Mouse (Mus musculus): ENCODE data around the gene Diablo. TPM values are rescaled to one million over a fixed set of nuclear protein-coding genes. Genes with fewer than 3 reads are reported as not detected.

The Diablo gene
- polyA plus RNA-seq (2016; fragmentation: Nextera tagmentation; extraction: Ambion mirVana) = 112 and 120 TPM in 2 replicates

DNA sequence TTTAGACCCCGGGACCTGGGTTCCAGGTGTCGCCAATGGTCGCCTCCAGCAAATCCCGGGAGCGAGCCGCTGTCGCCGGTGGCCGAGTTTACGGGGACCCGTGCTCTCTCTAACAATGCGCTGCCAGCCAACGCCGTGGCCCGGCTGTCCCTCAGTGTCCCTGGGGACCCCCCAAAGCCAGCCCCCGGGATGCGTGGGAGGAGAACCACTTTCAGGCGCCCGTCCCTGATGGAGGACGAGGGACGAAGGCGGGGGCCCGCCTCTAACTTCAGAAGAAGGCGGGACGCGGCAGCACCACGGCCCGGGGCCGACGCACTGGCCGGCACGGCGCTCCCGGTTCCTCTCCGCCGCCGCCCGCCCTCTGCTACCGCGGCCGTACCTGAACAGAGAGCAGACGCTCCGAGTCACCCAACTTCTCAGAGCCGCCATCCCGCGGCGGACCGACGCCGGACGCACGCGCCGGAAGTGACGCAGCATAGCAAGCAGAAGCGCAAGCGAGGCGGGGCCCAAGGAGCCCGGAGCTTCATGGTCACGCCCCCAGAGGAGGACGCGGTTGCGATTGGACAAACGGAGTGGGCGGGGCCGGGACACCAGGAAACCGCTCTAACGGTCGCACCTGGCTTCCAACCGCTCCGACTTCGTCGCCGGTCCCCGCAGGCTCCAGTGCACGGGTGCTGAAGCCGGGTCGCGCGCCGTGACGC, at the start of gene Diablo:
Gene Diablo (minus strand): TSS at position 485 of the 701 bp plus-strand sequence.
- peaks cover 35% of the 10 kb centered on the region for H3K4me1 ChIP-seq (replicated peaks)
- WGBS = under 1% methylated on average over 82 of the region's 82 CpGs
- H3K4me3 ChIP-seq (replicated peaks) = peak within 1 kb of the TSS; percentile 92
- peak within 1 kb of the TSS; percentile 88 for H3K4me2 ChIP-seq
- H3K36me3 ChIP-seq = peaks cover 24% of the 10 kb centered on the region
- no peaks in the 10 kb centered on the region for H3K27me3 ChIP-seq
- H3K27ac ChIP-seq = peak within 1 kb of the TSS; percentile 62; the same call in 1 of the 2 replicates
- peak; percentile 95 for ATAC-seq (ENCODE audit: insufficient number of reproducible peaks, insufficient read depth, low FRiP score, low TSS enrichment, low read depth)
- no peaks in the 10 kb centered on the region for H3K9me3 ChIP-seq
- peak within 1 kb of the TSS; percentile 82 for H3K9ac ChIP-seq (replicated peaks)

DNA sequence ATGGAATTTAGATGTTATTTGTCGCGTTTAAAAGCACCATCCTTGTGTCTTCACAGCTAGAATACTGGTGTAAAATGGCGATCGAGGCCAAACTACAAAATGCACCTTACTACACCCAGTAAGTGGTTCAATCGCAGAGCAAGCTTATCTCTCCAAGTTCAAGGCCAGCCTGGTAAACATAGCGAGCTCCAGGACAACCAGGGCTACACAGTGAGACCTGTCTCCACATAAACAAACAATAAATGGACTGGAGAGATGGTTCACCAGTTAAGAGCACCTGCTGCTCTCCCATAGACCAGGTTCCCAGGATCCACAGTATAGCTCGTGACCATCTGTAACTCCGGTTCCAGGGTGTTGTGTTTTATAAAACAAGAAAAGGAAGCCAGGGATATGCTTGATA, 49.4 kb upstream of the Diablo start:
- H3K27me3 ChIP-seq = no peaks in the 10 kb centered on the region
- H3K4me1 ChIP-seq (replicated peaks) = peaks cover 7% of the 10 kb centered on the region
- peak overlapping the region; percentile 93 for H3K4me3 ChIP-seq (replicated peaks)
- peaks cover 28% of the 10 kb centered on the region for H3K36me3 ChIP-seq
- no peak overlapping the region for H3K27ac ChIP-seq
- 68% methylated on average over 8 of the region's 8 CpGs for WGBS
- peak overlapping the region; percentile 88 for H3K4me2 ChIP-seq
- no peak overlapping the region for H3K9ac ChIP-seq (replicated peaks)
- ATAC-seq (ENCODE audit: insufficient number of reproducible peaks, insufficient read depth, low FRiP score, low TSS enrichment, low read depth) = no peak
- no peaks in the 10 kb centered on the region for H3K9me3 ChIP-seq

GRCm38 (mm10) chr5:123572357-123573186, 48.6 kb upstream of the Diablo start, which contains the start of gene Vps33a:
Gene Vps33a, minus strand, starts transcription at chr5:123573038.
- no peaks in the 10 kb centered on the region for H3K27me3 ChIP-seq
- no peaks in the 10 kb centered on the region for H3K9me3 ChIP-seq
- H3K9ac ChIP-seq (replicated peaks) = peak within 1 kb of the TSS; percentile 74
- ATAC-seq (ENCODE audit: insufficient number of reproducible peaks, insufficient read depth, low FRiP score, low TSS enrichment, low read depth) = peak; percentile 86
- H3K4me2 ChIP-seq = peak within 1 kb of the TSS; percentile 88
- peaks cover 7% of the 10 kb centered on the region for H3K4me1 ChIP-seq (replicated peaks)
- under 1% methylated on average over 54 of the region's 54 CpGs for WGBS
- peak within 1 kb of the TSS; percentile 93 for H3K4me3 ChIP-seq (replicated peaks)
- peaks cover 29% of the 10 kb centered on the region for H3K36me3 ChIP-seq
- H3K27ac ChIP-seq = no peak within 1 kb of the TSS

GRCm38 (mm10) chr5:123561128-123561527, 37.2 kb upstream of the Diablo start:
- Histone ChIP-seq H3K27me3 (no peaks in the 10 kb centered on the region), H3K27ac (no peak overlapping the region), H3K36me3 (peaks cover 95% of the 10 kb centered on the region), H3K4me1 (replicated peaks) (no peaks in the 10 kb centered on the region), H3K4me2 (no peak overlapping the region), H3K4me3 (replicated peaks) (no peak overlapping the region), H3K9me3 (no peaks in the 10 kb centered on the region), H3K9ac (replicated peaks) (no peak overlapping the region)
- WGBS = 92% methylated on average over 11 of the region's 11 CpGs
- ATAC-seq (ENCODE audit: insufficient number of reproducible peaks, insufficient read depth, low FRiP score, low TSS enrichment, low read depth) = no peak

DNA sequence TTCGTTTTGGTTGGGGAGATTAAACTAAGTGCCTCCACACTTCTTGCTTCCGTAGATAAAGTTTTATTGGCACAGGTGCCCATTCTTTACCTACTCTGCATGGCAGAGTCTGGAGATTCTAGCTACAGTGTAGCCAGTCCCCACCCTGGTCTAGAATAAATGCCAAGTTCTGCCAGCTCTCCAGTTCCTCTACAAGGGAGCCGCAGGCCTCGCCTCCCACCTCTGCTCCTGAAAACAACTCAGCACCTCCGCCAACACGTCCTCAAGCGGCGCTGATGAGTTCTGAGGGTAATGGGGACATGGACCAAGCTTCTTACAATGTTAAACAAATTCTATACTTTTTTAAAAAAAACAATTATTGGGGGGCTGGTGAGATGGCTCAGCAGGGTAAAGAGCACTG, 35.6 kb upstream of the Diablo start:
- no peak for ATAC-seq (ENCODE audit: insufficient number of reproducible peaks, insufficient read depth, low FRiP score, low TSS enrichment, low read depth)
- no peak overlapping the region for H3K4me3 ChIP-seq (replicated peaks)
- peaks cover 91% of the 10 kb centered on the region for H3K36me3 ChIP-seq
- H3K9ac ChIP-seq (replicated peaks) = no peak overlapping the region
- H3K27ac ChIP-seq = no peak overlapping the region
- no peaks in the 10 kb centered on the region for H3K9me3 ChIP-seq
- no peaks in the 10 kb centered on the region for H3K27me3 ChIP-seq
- H3K4me1 ChIP-seq (replicated peaks) = no peaks in the 10 kb centered on the region
- no peak overlapping the region for H3K4me2 ChIP-seq
- WGBS = 90% methylated on average over 8 of the region's 8 CpGs

- no peak for ATAC-seq (ENCODE audit: insufficient number of reproducible peaks, insufficient read depth, low FRiP score, low TSS enrichment, low read depth)
- Histone ChIP-seq H3K36me3 (peaks cover 65% of the 10 kb centered on the region), H3K27me3 (no peaks in the 10 kb centered on the region), H3K27ac (no peak overlapping the region), H3K9me3 (no peaks in the 10 kb centered on the region), H3K9ac (replicated peaks) (no peak overlapping the region), H3K4me1 (replicated peaks) (no peaks in the 10 kb centered on the region), H3K4me2 (no peak overlapping the region), H3K4me3 (replicated peaks) (no peak overlapping the region)
- WGBS = 68% methylated on average over 2 of the region's 2 CpGs
These were observed 32.5 kb upstream of the Diablo start for GRCm38 (mm10) chr5:123556451-123556850.

DNA sequence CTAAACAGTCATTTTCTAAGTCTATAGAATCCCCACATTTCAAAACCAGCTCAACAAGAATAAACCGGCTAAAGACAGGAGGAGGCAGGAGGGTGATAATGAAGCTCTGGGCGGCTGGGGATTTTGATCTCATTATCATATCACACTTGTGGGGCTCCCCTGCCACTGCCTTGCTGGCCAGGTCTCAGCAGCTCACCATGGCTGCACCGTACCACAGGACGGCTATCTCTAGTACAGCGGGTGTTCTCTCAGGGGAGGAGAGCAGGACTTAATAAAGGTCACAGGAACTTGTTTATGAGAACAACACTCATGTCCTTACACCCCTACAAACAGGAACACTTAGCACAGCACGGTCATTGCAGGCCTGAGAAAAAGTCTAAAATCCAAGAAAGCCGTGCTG, 31.7 kb upstream of the Diablo start:
- Histone ChIP-seq H3K4me2 (no peak overlapping the region), H3K4me3 (replicated peaks) (no peak overlapping the region), H3K4me1 (replicated peaks) (no peaks in the 10 kb centered on the region), H3K27me3 (no peaks in the 10 kb centered on the region), H3K9me3 (no peaks in the 10 kb centered on the region), H3K27ac (no peak overlapping the region), H3K36me3 (peaks cover 58% of the 10 kb centered on the region), H3K9ac (replicated peaks) (no peak overlapping the region)
- 89% methylated on average over 7 of the region's 7 CpGs for WGBS
- ATAC-seq (ENCODE audit: insufficient number of reproducible peaks, insufficient read depth, low FRiP score, low TSS enrichment, low read depth) = no peak

GRCm38 (mm10) chr5:123533801-123534200, 9.8 kb upstream of the Diablo start:
- Histone ChIP-seq H3K4me3 (replicated peaks) (no peak overlapping the region), H3K27ac (no peak overlapping the region), H3K4me1 (replicated peaks) (no peaks in the 10 kb centered on the region), H3K4me2 (no peak overlapping the region), H3K9ac (replicated peaks) (no peak overlapping the region), H3K9me3 (no peaks in the 10 kb centered on the region), H3K27me3 (no peaks in the 10 kb centered on the region), H3K36me3 (peaks cover 83% of the 10 kb centered on the region)
- ATAC-seq (ENCODE audit: insufficient number of reproducible peaks, insufficient read depth, low FRiP score, low TSS enrichment, low read depth) = no peak
- WGBS = 95% methylated on average over 10 of the region's 10 CpGs

DNA sequence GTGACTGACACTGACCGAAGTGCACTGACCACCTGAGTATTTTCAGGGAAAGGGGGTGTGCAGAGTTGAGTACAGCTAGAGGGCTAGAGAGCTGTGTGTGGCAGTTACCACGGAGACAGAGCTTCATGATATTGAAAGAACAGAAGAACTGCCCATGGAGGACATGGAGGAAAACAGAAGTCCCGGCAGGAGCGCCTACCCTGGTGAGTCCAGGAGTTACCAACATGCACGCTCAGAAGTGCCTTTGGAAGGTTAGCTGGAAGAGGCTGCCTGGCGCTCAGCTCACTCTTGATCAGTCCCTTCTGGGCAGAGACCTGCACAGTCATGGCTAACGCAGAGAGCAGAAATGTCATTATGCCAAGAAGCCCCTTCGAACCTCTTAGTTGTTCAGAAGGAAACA, 6.1 kb upstream of the Diablo start:
- Histone ChIP-seq H3K4me1 (replicated peaks) (no peaks in the 10 kb centered on the region), H3K4me2 (no peak overlapping the region), H3K36me3 (peaks cover 72% of the 10 kb centered on the region), H3K9ac (replicated peaks) (no peak overlapping the region), H3K27ac (no peak overlapping the region), H3K27me3 (no peaks in the 10 kb centered on the region), H3K9me3 (no peaks in the 10 kb centered on the region), H3K4me3 (replicated peaks) (no peak overlapping the region)
- 89% methylated on average over 8 of the region's 8 CpGs for WGBS
- ATAC-seq (ENCODE audit: insufficient number of reproducible peaks, insufficient read depth, low FRiP score, low TSS enrichment, low read depth) = no peak

DNA sequence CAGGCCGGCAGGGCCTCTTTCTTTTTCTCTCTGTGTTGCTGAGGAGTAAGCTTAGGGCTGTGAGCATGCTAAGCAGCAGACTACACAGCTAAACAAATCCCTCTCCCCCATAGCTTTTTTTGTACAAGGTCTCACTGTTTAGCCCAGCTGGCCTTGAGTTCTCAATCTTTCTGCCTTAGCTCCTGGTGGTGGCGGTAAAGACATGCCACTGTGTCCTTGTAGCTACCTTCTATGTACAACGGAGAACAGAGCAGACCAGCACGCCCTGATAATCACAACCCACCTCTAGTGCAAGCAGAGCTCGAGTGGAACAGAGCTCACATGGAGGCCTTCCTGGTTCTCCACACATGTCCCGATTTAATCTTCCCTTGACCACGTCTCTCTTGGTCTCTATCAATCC, 4.7 kb upstream of the Diablo start:
- no peaks in the 10 kb centered on the region for H3K9me3 ChIP-seq
- H3K36me3 ChIP-seq = peaks cover 60% of the 10 kb centered on the region
- no peak overlapping the region for H3K9ac ChIP-seq (replicated peaks)
- H3K27ac ChIP-seq = no peak overlapping the region
- ATAC-seq (ENCODE audit: insufficient number of reproducible peaks, insufficient read depth, low FRiP score, low TSS enrichment, low read depth) = no peak
- WGBS = 78% methylated on average over 7 of the region's 7 CpGs
- no peak overlapping the region for H3K4me2 ChIP-seq
- H3K4me3 ChIP-seq (replicated peaks) = no peak overlapping the region
- H3K27me3 ChIP-seq = no peaks in the 10 kb centered on the region
- H3K4me1 ChIP-seq (replicated peaks) = peaks cover 6% of the 10 kb centered on the region; the same call in 1 of the 2 replicates

- Histone ChIP-seq H3K9ac (replicated peaks) (no peak overlapping the region), H3K4me2 (no peak overlapping the region), H3K9me3 (no peaks in the 10 kb centered on the region), H3K27me3 (no peaks in the 10 kb centered on the region), H3K4me1 (replicated peaks) (peaks cover 31% of the 10 kb centered on the region), H3K4me3 (replicated peaks) (no peak overlapping the region), H3K36me3 (peaks cover 34% of the 10 kb centered on the region), H3K27ac (no peak overlapping the region)
- 89% methylated on average over 9 of the region's 9 CpGs for WGBS
- no peak for ATAC-seq (ENCODE audit: insufficient number of reproducible peaks, insufficient read depth, low FRiP score, low TSS enrichment, low read depth)
These were observed 2.0 kb upstream of the Diablo start for GRCm38 (mm10) chr5:123525916-123526495.
